25 mouse cellular contexts compared by ENCODE assay signal in genomic region chr6:67029987-67030386, GRCm38 (mm10). TPM values are rescaled to one million over a fixed set of nuclear protein-coding genes. Genes with fewer than 3 reads are reported as not detected.
DNase-seq lines count a peak whose midpoint lies in the region; ATAC-seq and TF ChIP-seq lines count a peak whose summit lies in the region.
"Had no signal": no experiment of that assay in that cellular context is flagged by ENCODE, and none has a peak within 500 bp of the region (broad histone marks: within the 10 kb centered on the region; RNA-seq: fewer than 3 reads in every experiment).

No protein-coding gene starts in this region.

- 0 out of 2 replicates have a peak, but pooled peaks cover 2% of the 10 kb centered on the region for H3K4me1 ChIP-seq in hindbrain, embryonic 11.5 days (replicated peaks; ENCODE audit: control insufficient read depth, insufficient read depth, low read length)
- H3K4me1 ChIP-seq in hindbrain, embryonic 13.5 days (replicated peaks) = peaks cover 13% of the 10 kb centered on the region
- H3K4me1 ChIP-seq in midbrain, embryonic 13.5 days (replicated peaks) = peaks cover 13% of the 10 kb centered on the region
- H3K4me1 ChIP-seq in midbrain, embryonic 14.5 days (ENCODE audit: control insufficient read depth, insufficient read depth, low read length) = peaks cover 12% of the 10 kb centered on the region; the same call in 1 of the 2 replicates
- H3K4me1 ChIP-seq in ES-E14 (ENCODE audit: control insufficient read depth in 2 of 2, insufficient read depth in 2 of 2, low read length in 2 of 2, poor library complexity in 1 of 2) = peaks cover 2 to 26% of the 10 kb centered on the region in 2 experiments
- H3K4me1 ChIP-seq: stomach, embryonic 15.5 days had no signal

- no peaks in the 10 kb centered on the region for H3K36me3 ChIP-seq in hindbrain, embryonic 11.5 days (ENCODE audit: control insufficient read depth, insufficient read depth, low read length)
- no peaks in the 10 kb centered on the region for H3K36me3 ChIP-seq in hindbrain, embryonic 13.5 days
- no peaks in the 10 kb centered on the region for H3K36me3 ChIP-seq in midbrain, embryonic 13.5 days
- no peaks in the 10 kb centered on the region for H3K36me3 ChIP-seq in midbrain, embryonic 14.5 days (ENCODE audit: control insufficient read depth, insufficient read depth, low read length)
- peaks cover 6% of the 10 kb centered on the region for H3K36me3 ChIP-seq in ES-E14 (ENCODE audit: control insufficient read depth, insufficient read depth, low read length, poor library complexity, severe bottlenecking)
- H3K36me3 ChIP-seq: heart, embryonic 12.5 days; liver, embryonic 15.5 days; stomach, embryonic 15.5 days had no signal

- no peak overlapping the region for H3K4me3 ChIP-seq in hindbrain, embryonic 11.5 days (ENCODE audit: low read depth, low read length)
- no peak overlapping the region for H3K4me3 ChIP-seq in hindbrain, embryonic 13.5 days
- H3K4me3 ChIP-seq in midbrain, embryonic 13.5 days (replicated peaks) = no peak overlapping the region
- no peak overlapping the region for H3K4me3 ChIP-seq in midbrain, embryonic 14.5 days (replicated peaks; ENCODE audit: low read depth, low read length)
- peak overlapping the region in 1 of 2 experiments; percentile 7; a peak in 1 of 4 replicates for H3K4me3 ChIP-seq in ES-E14 (ENCODE audit: insufficient read depth in 1 of 2, low read depth in 1 of 2, low read length in 2 of 2, poor library complexity in 1 of 2, severe bottlenecking in 1 of 2)
- H3K4me3 ChIP-seq: heart, adult 2 months; heart, embryonic 12.5 days; liver, embryonic 15.5 days; stomach, embryonic 15.5 days had no signal

- no peak for DNase-seq in hindbrain, embryonic 11.5 days (ENCODE audit: low spot score)
- no peak for DNase-seq in midbrain, embryonic 14.5 days
- no peak for DNase-seq in ES-E14 (ENCODE audit: low read depth, low spot score)
- no peak for DNase-seq in kidney, postnatal 36 days
- DNase-seq in spleen, postnatal 14 days (ENCODE audit: low spot score in 2 of 2) = no peak
- DNase-seq: adrenal gland, postnatal 14 days; cerebellum, adult 11 months; cerebellum, adult 9-10 months; cerebellum, postnatal 36 days; gastrocnemius, postnatal 36 days; heart, adult 2 months; heart, postnatal 4 days; kidney, postnatal 14 days; liver; lung, postnatal 4 days; right cerebral cortex, postnatal 14 days had no signal

- no peaks in the 10 kb centered on the region for H3K27me3 ChIP-seq in hindbrain, embryonic 11.5 days (ENCODE audit: control insufficient read depth, insufficient read depth, low read length)
- peaks cover 3% of the 10 kb centered on the region; the same call in 1 of the 2 replicates for H3K27me3 ChIP-seq in hindbrain, embryonic 13.5 days
- peaks cover 25% of the 10 kb centered on the region for H3K27me3 ChIP-seq in midbrain, embryonic 13.5 days
- H3K27me3 ChIP-seq in midbrain, embryonic 14.5 days (ENCODE audit: control insufficient read depth, insufficient read depth, low read length) = peaks cover 9% of the 10 kb centered on the region; the same call in 1 of the 2 replicates
- H3K27me3 ChIP-seq: CH12.LX; liver, embryonic 15.5 days; megakaryocyte, embryonic 14.5 days; stomach, embryonic 15.5 days had no signal

- peak; percentile 33; the same call in 1 of the 2 replicates for ATAC-seq in hindbrain, embryonic 11.5 days (ENCODE audit: low FRiP score)
- ATAC-seq in hindbrain, embryonic 13.5 days (ENCODE audit: low FRiP score) = no peak
- no peak for ATAC-seq in midbrain, embryonic 13.5 days
- ATAC-seq in midbrain, embryonic 14.5 days (ENCODE audit: low FRiP score, low TSS enrichment) = no peak
- ATAC-seq in granulocyte monocyte progenitor cell, adult 5-6 weeks (replicated peaks; ENCODE audit: poor library complexity, severe bottlenecking) = 0 out of 2 replicates have a peak, but pooled peaks have one; percentile 4
- ATAC-seq: midbrain, embryonic 16.5 days had no signal

- WGBS in hindbrain, embryonic 11.5 days = 30% methylated on average over 3 of the region's 3 CpGs
- WGBS in hindbrain, embryonic 13.5 days = 22% methylated on average over 3 of the region's 3 CpGs
- WGBS in midbrain, embryonic 13.5 days = 18% methylated on average over 3 of the region's 3 CpGs
- 12% methylated on average over 3 of the region's 3 CpGs for WGBS in midbrain, embryonic 14.5 days

- no peaks in the 10 kb centered on the region for H3K9me3 ChIP-seq in hindbrain, embryonic 11.5 days (ENCODE audit: control insufficient read depth, low read length)
- H3K9me3 ChIP-seq in hindbrain, embryonic 13.5 days = no peaks in the 10 kb centered on the region
- H3K9me3 ChIP-seq in midbrain, embryonic 13.5 days = no peaks in the 10 kb centered on the region
- no peaks in the 10 kb centered on the region for H3K9me3 ChIP-seq in midbrain, embryonic 14.5 days (ENCODE audit: control insufficient read depth, low read length)
- H3K9me3 ChIP-seq in ES-E14 (ENCODE audit: control insufficient read depth, insufficient read depth, low read depth, low read length) = no peaks in the 10 kb centered on the region
- H3K9me3 ChIP-seq: heart, embryonic 12.5 days; liver, embryonic 15.5 days; megakaryocyte, embryonic 14.5 days; stomach, embryonic 15.5 days had no signal

- no peak overlapping the region for H3K27ac ChIP-seq in hindbrain, embryonic 11.5 days (ENCODE audit: low read depth, low read length)
- no peak overlapping the region for H3K27ac ChIP-seq in hindbrain, embryonic 13.5 days
- H3K27ac ChIP-seq in midbrain, embryonic 13.5 days = no peak overlapping the region
- no peak overlapping the region for H3K27ac ChIP-seq in midbrain, embryonic 14.5 days (replicated peaks; ENCODE audit: low read depth, low read length)
- H3K27ac ChIP-seq in ES-E14 (ENCODE audit: insufficient read depth, low read depth, low read length, poor library complexity, severe bottlenecking) = peak overlapping the region; percentile 95
- H3K27ac ChIP-seq: heart, adult 2 months; liver, embryonic 15.5 days; stomach, embryonic 15.5 days had no signal

- no peak overlapping the region for H3K4me2 ChIP-seq in hindbrain, embryonic 11.5 days (replicated peaks; ENCODE audit: low read depth, low read length)
- H3K4me2 ChIP-seq in hindbrain, embryonic 13.5 days = no peak overlapping the region
- H3K4me2 ChIP-seq in midbrain, embryonic 13.5 days (replicated peaks) = peak overlapping the region; percentile 23; the same call in 1 of the 2 replicates
- no peak overlapping the region for H3K4me2 ChIP-seq in midbrain, embryonic 14.5 days (ENCODE audit: low read length)
- H3K4me2 ChIP-seq: heart, embryonic 12.5 days; liver, embryonic 15.5 days; stomach, embryonic 15.5 days had no signal

- in situ Hi-C loops in ES-E14 (cut with MboI; ENCODE audit: low sequenced_read_pairs in 2 of 2, unreplicated experiment in 2 of 2) = no loop called here

- no peak overlapping the region for H3K9ac ChIP-seq in hindbrain, embryonic 11.5 days (ENCODE audit: low read depth, low read length)
- no peak overlapping the region for H3K9ac ChIP-seq in hindbrain, embryonic 13.5 days
- no peak overlapping the region for H3K9ac ChIP-seq in midbrain, embryonic 13.5 days (replicated peaks)
- no peak overlapping the region for H3K9ac ChIP-seq in midbrain, embryonic 14.5 days (replicated peaks; ENCODE audit: low read length)
- H3K9ac ChIP-seq in ES-E14 (ENCODE audit: insufficient read depth, low read depth, low read length, poor library complexity, severe bottlenecking) = no peak overlapping the region
- H3K9ac ChIP-seq: heart, embryonic 12.5 days; liver, embryonic 15.5 days; stomach, embryonic 15.5 days had no signal

TF ChIP-seq in ES-E14, 5 proteins besides CTCF, POLR2A, EP300 and RAD21:
- TF ChIP-seq ZNF384 (IDR thresholded peaks at IDR 0.05; ENCODE audit: low read depth, low read length) = no peak
- 0 out of 2 replicates have a peak, but pooled peaks have one; percentile 16 for TF ChIP-seq CHD2 (IDR thresholded peaks at IDR 0.05; ENCODE audit: low read depth, low read length)

RNA-seq across cellular contexts. Expression of gene Gadd45a, which starts 7.3 kb away (rescaled TPM):
- 17.7 and 19.8 TPM in 2 replicates for polyA plus RNA-seq in hindbrain, embryonic 11.5 days (2014; fragmentation: Nextera tagmentation; extraction: Ambion mirVana)
- polyA plus RNA-seq in hindbrain, embryonic 13.5 days (2015; fragmentation: Nextera tagmentation; extraction: Ambion mirVana) = 21.0 and 21.5 TPM in 2 replicates
- 18.6 and 21.1 TPM in 2 replicates for polyA plus RNA-seq in midbrain, embryonic 13.5 days (2015; fragmentation: Nextera tagmentation; extraction: Ambion mirVana)
- 13.7 and 18.6 TPM in 2 replicates for polyA plus RNA-seq in midbrain, embryonic 14.5 days (2014; fragmentation: Nextera tagmentation; extraction: Ambion mirVana)
- 49.1 and 70.3 TPM in 2 replicates for total RNA-seq in ES-E14 (2012; rRNA removed)
- 6.2 and 12.7 TPM in 2 replicates for total RNA-seq in granulocyte monocyte progenitor cell, adult 5-6 weeks (2014; fragmentation: Nextera tagmentation)
- 52.5 and 66.5 TPM in 2 replicates for total RNA-seq in granulocyte monocyte progenitor cell, adult 5-6 weeks (2017)

Comparison
In these comparisons a context has a peak if more than half of its experiments do, and no peak if none do; other contexts are left out.
1. ATAC-seq: peak in hindbrain, embryonic 11.5 days (single experiment) and granulocyte monocyte progenitor cell, adult 5-6 weeks (single experiment); none in hindbrain, embryonic 13.5 days (single experiment), midbrain, embryonic 13.5 days (single experiment) and midbrain, embryonic 14.5 days (single experiment).